Mouse (Mus musculus): ENCODE results near the gene Sart3. TPM values are rescaled to one million over a fixed set of nuclear protein-coding genes. Genes with fewer than 3 reads are reported as not detected.

Gene Sart3
- total RNA-seq, 1 experiment from 2014 or later: 33.8 TPM

DNA sequence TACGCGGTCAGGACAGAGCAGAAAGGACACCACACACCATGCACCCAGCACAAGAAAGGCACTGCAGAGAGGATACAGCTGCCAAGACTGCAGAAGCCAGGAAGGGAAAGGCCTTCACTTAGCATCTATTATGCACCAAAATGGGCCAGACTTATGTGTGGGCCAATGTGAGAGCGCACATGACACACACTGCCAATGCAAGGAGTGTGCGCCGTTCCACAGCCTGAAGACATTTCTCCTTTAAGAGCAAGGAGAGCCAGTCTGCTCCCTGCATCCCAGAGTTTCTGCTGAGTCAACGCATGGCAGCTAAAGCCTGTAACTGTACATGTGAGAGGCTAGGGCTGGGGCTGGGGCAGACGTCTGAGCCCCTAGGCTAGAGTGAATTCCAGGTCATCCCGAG is 3.5 kb downstream of the Sart3 start:
- DNase-seq: no peak

DNA sequence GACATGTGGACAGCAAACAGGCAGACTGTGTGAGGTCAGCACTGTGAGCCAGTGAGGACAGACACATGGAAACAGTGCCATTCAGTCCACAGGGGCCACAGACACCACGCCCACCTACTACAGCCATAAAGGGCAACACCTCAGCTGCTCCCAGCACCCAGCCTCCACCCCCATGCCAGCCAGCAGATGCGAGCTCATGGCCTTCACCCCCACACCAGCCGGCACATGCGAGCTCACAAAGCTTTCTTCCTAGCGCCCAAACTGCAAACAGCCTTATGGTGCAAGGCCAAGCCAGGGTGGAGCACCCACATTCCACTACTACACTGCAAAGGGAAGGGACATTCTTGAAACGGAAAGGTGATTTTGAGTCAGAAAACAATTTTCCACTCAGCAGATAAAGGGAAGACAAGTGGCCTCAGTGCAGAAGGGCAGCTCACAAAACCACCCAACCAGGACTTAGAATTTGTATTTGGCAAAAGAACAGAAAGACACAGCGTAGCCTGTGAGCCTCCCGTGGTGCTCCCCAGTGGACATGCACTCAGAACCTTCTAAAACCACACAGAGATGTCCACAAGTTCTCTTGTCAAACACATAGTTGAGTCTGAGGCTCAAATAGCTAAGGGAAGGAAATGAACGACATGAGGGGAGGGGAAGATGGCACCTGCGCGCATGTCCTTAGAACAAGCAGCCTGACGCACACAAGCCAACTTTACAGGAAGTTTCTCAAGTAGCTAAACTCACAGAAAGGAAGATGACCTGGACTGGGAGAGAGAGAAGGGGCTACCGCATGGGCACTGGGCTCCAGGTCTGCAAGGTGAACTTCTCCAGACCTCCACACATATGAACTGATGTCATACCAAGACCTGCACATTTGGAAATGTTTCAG is 6.4 kb downstream of the Sart3 start:
- DNase-seq: peak; percentile 63

DNA sequence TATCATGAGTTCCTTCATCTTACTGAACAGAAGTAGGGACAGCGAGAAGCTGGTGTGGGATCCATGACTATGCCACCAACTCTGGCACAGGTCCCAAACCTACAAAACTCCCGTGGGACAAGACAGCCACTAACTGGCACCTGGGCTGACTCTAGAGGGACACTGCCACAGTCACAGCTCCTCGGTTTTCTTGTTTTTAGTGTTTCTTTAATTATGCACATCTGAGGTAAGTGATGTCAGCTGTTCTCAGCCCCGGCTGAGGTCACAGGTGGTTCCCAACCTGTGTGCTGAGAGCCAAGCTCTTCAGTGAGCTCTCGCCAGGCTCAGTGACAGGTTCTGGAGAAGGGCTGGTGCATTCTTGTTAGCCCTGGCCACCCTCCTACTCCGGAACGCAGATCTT is 7.9 kb downstream of the Sart3 start:
- no peak for DNase-seq

DNA sequence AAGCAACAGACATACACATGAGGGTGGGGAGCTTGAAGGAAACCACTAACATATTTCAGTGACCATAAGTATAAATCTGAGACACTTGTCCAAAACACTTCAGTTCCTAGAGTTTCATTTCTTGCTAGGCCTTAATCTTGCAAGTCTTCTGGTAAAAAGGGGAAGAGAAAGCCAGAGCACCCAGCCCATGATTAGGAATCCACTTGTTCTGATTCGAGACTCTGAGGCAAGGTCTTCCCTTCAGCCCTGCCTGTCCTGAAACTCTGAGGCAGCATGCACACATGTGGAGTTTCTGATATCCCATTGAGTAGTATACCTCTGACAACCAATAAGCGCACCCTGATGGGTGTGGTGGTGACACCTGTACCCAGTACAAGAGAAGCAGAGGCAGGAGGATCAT is 10.7 kb downstream of the Sart3 start:
- no peak for DNase-seq

DNA sequence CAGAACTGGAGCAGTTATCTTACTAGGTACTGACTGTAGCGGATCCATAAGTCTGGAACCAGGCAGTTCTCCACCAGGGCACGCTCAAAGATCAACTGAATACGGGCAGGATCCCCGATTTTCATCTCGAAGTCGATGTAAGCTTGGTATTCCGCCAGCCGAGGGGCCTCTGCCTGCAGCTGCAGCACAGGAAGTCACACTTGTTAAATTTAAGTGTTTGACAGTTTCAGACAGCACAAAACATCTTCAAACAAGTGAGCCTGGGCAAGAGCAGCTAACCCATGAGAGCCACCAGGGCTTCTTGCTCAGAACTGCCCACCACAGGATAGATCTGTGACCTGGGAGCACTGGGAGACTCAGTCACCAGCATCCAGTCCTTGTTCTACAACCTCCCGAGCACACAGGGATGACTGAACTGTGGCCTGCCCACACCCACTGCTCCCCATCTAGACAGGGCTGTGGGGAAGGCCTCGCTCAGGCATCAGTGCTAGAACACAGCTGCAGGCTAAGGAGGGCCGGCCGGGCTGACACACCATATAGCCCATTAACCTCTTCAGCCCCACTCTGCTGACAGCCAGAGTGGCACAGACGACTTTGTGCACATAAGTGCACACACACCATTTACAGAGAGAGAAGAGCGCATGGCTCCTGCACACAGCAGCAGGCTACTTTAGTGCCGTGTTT is 16.8 kb downstream of the Sart3 start:
- no peak for DNase-seq

DNA sequence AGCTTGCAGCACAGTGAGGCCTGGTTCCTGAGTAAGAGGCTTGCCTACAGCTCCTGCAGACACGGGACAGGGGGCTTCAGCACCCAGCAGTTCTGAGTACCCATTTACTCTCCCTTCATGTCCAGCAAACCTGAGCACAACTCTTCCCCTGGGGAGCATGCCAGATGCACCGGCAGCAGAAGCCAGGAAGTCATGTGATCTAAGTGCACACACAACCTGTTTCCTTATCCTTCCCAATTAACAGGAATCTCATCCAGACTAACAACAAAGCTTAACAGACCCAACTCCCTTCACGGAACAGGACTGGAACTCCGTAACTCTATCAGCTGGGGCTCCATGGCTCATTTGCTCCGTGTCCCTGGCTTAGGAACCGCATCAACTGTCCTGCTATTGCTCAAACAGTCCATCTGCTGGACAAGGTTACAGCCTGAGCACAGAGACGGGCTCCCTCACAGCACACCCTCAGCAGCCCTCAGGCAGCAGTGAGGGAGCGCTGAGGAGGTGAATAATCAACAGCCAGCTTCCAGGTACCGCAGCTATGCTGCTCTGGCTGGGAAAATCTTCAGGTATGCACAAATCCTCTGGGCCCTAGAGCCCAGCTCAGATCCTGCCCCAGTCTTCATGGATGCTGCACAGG is 20.7 kb downstream of the Sart3 start:
- peak; percentile 32 for DNase-seq

DNA sequence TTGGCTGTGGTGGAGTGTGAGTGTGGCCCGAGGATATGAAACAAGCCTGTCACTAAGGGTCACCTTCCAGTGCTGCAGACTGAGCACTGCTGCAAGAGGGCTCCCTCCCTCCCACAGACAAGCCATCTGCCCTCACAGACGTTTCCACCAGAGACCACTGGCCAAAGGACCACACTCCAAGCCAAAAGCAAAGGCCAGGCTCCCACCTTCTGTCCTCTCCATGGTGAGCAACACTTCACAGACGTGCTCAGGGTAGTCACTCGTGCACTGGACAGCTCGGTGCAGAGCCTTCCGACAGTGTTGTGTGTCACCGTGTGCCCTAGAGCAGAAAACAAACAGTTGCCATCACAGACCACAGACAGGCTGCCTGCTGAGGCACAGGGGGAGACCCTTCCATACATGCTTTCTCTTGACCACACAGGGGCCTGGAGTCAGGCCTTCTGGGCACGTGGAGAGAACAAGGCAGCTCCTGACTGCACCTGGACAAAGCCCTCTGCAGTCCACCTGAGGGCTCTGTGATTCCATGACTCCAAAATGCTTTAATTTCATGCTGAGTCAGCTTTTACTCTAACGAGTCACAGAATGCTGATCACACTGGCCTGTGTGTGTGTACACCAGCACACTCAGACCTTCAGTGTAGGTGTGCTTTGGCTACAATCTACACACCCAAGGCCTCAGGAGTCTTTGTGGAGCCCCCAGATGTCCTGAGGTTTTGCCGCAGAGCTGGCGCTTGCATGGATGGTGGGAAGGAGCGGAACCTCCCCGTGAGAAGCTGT is 23.6 kb downstream of the Sart3 start:
- DNase-seq: no peak

DNA sequence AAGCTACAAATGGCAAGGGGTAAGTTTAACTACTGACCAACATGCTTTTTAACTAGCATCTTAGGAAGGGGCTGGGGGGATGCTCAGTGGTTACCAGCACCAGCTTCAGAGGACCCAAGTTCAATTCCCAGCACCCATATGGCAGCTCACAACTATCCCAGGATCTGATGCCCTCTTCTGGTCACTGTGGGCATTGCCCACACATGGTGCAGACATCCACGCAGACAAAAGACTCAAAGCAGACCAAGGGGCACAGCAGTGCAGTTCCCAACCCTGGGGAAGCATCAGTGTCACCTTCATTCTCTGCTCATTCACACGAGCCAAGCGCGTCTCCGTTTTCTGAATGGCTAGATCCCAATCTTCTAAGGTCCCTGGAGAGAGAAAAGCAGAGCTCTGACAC is 24.7 kb downstream of the Sart3 start:
- DNase-seq: no peak

DNA sequence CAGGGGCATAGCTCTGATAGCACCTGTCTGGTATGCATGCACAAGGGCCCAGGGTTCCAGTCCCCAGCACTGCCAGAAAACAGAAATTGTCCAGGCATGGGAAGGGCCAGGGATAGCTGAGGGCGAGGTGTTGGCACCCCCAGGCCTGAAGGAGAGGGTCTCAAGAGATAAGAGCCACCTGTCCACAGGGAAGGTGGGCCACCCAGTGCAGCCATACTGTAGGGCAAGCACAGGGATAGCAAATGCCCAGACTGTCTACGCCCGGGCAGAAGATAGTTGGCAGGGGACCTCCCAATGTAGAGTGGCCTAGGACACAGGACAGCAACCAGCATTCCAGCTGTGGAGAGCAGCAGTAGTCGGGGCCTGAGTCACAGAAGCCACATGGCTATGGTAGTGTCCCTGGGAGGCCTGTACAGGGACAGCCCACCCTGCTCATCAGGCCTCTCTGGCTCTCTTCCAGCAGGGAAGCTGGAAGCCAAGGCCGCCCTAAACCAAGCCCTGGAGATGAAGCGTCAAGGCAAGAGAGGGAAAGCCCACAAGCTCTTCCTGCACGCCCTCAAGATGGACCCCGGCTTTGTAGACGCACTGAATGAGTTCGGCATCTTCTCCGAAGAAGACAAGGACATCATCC is 34.6 kb downstream of the Sart3 start:
- peak; percentile 63 for DNase-seq

DNA sequence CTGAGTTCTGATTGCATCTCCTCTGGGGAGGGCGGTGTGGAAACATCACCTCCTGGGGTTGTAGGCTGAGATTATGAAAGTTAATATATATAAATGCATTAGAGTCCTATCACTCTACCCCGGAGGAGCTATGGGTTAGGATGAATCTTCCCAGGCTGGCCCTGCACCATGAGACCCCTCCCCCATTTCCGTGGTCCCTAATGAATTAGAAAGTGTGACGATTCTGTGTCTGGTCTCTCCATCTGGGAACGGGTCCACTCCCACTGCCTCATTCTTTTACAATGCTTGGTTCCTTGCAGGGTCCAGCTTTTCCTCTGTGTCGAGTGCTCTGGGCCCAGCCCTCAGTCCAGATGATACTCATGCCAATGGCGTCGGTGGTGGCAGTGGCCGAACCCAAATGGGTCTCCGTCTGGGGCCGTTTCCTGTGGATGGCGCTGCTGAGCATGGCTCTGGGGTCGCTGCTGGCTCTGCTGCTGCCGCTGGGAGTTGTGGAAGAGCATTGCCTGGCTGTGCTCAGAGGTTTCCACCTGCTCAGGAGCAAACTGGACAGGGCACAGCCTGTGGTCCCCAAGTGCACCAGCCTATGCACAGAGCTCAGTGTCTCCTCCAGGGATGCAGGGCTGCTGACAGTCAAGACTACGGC is 35.7 kb downstream of the Sart3 start:
- DNase-seq: peak; percentile 48

DNA sequence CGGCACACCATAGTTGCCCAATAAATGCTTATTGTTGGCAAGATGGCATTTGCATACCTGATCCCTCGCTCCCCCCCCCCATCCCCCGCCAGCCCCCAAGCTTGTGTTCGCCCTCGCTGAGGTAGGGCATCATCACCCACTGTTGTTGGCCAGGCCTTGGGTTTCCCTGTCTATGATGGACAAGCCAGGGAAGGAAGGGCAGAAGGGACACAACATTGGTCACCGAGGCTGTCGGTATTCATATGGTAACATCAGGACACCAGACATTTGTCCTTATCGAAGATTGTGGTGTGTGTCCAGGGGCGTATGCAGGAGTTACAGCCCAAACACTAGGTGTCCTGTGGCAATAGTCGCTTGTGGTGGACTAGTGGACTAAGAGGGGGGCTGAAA is 36.2 kb downstream of the Sart3 start:
- no peak for DNase-seq

DNA sequence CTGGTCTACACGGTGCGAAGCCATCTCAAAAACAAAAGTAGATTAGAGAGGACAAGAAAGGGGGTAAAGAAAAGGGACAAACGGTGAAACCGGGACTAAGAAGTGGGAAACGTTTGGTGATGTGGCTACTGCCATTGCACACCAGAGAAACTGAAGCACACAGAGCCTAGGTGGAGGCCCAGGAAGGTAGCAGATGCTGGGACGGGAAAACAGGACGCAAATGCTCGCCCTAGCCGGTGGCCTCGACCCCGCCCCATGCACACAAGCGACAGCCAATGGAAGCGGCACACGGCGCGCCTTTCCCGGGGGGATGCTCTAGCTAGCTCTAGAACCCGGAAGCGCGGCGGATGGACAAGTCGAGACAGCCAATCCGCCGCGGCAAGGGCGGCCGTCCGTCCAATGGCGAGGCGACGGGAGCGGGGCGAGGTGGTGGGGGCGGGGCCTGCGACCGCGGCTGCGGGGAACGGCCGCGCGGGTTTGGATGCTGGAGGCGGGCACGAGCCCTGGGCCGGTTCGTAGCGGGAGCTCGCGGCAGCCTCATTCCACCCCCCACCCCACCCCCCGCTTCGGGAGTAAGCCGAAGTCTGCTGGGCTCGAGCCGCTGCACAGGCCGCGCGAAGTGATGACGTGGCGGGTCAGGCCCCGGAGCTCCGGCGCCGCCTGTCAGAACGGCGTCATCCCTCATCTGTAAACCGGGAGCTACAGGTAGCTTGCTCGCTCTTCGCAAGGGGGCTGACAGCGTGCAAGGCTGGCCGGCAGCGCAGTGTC is 36.8 kb downstream of the Sart3 start, which contains the start of gene Ficd:
Gene Ficd, plus strand, starts transcription at position 459 of the 768 bp plus-strand sequence.
- DNase-seq: peak; percentile 96

DNA sequence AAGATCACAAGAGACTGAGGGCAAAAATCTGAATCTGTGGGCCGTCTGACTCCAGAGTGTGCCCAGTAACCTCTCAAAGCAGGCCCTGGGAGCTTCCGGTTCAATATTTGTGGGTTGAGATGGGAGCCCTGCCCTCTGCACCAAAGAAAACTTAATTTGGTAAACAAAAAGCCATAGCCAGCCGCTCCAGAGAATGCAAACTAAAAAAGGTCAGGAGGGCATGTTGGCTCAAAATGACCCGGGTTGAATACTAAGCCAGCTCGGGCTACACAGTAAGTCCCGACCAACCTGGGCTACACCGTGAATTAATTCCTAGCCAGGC is 37.3 kb downstream of the Sart3 start:
- no peak for DNase-seq

DNA sequence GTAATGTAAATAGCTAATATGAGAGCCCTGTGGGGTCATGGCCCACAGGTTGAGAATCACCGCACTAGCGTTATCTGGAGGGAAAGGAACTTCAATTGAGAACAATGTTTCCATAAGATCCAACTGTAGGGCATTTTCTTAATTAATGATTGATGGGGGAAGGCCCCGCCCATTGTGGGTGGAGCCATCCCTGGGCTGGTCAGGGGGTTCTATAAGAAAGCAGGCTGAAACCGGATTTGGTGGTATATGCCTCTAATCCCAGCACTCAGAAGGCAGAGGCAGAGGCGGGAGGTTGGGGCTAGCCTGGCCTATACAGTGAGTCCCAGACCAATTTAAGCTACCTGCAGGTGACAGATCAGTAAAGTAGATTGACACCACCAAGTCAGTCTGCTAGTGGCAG is 37.9 kb downstream of the Sart3 start:
- no peak for DNase-seq

DNA sequence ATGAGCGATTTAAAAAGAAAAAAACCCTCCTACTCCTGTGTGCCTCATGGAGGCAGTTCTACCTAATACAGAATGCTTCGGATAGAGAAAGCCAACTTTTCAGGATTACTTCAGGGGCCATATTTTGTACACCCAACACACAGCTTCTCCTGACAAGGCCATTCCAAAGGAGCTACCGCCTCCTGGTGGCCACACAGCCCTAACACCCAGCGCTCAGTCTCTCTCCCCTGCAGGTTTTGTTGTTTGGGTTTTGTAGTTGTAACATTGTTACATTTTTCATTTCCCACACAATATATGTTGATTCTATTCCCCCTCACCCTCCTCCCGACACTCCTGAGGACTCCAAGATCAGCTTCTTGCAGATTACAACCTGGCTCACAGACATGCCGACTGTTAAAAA is 40.1 kb downstream of the Sart3 start:
- DNase-seq: peak; percentile 78

DNA sequence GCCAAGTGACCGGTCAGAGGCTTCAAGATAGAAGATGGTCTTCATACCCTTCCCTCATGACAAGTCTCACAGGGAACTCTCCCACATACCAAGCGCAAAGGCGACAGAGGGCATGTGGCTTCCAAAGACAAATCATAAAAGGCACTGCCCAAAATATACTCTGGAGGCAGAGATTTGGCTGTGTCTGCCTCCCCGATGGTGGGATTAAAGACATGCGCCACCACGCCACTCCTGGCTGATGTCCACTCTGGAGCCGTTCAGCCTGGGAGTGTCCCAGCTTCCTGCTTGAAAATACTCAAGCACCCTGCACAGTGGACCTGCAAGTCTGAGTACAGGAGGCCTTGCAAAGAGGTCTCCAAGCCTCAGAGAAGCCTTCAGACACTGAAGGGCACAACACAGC is 41.1 kb downstream of the Sart3 start:
- DNase-seq: no peak

DNA sequence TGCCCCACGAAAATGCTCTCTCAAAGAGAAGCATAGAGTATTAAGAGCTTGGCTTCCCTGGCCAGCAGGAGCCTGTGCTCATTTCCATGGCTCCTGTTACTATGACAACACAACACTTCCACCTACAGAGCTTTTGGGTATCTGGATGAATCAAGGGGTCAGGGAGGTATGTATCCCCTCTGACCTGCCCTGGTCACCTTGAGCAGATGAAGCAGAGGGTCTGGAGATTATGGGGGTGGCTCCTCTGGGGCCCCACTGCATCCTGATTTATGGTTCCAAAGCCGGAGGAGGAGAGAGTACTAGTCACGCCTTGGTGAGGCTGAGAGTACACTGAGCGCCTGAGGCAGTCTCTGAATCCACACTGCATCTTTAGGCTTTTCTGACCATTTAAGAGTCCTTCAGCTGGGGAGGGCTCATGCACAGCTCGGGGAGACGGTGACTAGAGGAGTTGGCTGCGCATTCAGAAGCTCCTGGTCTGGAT is 41.6 kb downstream of the Sart3 start:
- DNase-seq: no peak

DNA sequence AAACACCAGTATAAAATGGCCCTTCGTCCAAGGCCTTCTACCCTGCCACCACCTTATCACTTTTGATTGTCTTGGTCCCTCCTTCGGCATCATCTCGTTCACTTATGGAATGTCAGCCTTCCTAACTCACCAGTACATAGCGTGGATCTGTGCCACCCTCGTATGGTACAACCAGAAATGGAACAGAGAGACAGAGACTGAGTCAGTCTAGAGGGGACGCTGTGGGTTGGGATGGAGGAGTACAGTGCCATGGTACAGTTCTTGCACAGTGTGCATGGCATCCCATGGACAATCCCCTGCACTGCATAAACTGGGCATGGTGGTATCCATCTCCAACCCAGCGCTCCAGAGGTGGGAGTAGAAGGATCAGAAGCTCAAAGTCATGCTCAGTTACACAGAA is 43.6 kb downstream of the Sart3 start:
- no peak for DNase-seq

DNA sequence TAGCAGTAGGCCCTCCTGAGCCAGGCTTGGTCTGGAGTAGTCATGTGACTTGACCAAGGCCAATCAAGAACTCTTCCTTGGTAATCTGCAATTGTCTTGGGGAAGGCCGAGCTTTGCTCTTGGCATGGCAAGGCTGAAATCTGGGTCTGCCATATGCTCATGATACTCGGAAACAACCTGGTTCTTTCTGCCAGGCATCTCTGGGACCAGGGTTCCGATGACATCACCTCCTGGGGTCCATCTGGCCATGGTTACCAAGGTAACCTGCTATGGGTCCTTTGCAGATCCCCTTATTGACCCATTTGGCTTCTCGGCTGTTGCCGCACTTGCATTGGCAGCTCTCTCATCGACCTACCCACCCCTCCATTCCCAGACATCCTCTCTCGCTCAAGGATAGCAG is 44.3 kb downstream of the Sart3 start:
- DNase-seq: no peak

DNA sequence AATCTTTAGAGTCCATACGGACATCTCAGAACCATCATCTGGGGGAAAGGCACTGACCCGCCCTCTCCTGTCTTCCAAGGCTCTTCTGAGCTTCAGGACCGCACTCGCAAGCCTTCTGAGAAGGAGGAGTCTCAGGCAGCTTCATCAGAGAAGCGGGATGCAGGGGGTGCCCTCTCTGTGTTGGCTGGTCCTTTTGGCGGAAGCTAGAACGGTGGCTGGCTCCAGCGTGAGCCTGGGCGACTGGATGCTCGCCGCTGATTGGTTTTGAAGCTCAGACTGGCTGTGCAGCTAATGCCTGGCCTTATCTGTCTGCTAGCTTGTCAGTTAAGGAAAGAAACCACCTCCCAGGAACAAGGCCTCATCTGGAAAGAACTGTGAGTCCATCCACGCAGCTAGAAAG is 45.1 kb downstream of the Sart3 start:
- DNase-seq: no peak

DNA sequence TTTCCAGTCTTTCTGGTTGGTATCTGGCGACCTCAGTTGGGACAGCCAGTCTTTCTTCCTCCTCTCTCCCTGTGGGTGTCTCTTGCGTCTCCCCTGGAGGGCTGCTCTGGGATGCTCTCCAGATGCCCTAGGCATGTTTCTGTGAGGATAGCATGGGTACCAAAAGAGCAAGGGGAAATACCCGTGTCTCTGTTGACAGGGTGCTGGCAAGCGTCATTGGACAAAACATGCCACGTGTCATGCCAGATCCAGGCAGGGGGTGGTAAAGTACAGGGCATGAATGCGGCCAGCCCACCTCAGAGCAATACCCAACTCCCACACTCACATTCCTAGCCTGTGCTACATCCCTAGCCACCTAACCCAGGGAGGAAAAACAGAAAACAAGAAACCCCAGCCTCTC is 45.7 kb downstream of the Sart3 start:
- no peak for DNase-seq
